Mouse (Mus musculus) limb, embryonic 14.5 days (tissue): Measurements from ENCODE around the gene Scimp. TPM values are rescaled to one million over a fixed set of nuclear protein-coding genes. Genes with fewer than 3 reads are reported as not detected.
"Not testable (repeated sequence)": the region's sequence is repeated elsewhere in the genome, so short reads cannot be mapped to it uniquely, and the experiment has no call there.

Experiments used
- ATAC-seq: fragments of 200-750 bp; cut with Nextera tagmentation; 2 replicates; pipeline ENCODE4 v1.8.0; 2017; ENCODE audit warnings: low read depth, moderate number of reproducible peaks, moderate TSS enrichment; ENCODE audit not compliant: low FRiP score
- DNase-seq: peaks from one replicate; pipeline ENCODE4 v3.0.0-alpha.2; 2015; ENCODE audit warnings: low spot score
- H3K27ac ChIP-seq: fragments of 300-500 bp; sonication (generic); replicated peaks from 2 replicates; pipeline ENCODE4 v1.5.1; 2014; ENCODE audit warnings: low read depth, mild to moderate bottlenecking, low read length, moderate library complexity, mixed read lengths
- H3K27me3 ChIP-seq: fragments of 300-500 bp; sonication (generic); 2 replicates; pipeline ENCODE4 v1.6.1; 2014; ENCODE audit warnings: low read length, mixed read lengths; ENCODE audit not compliant: control insufficient read depth, insufficient read depth
- H3K36me3 ChIP-seq: fragments of 300-500 bp; sonication (generic); 2 replicates; pipeline ENCODE4 v1.6.1; 2014; ENCODE audit warnings: mild to moderate bottlenecking, low read length, moderate library complexity, mixed read lengths; ENCODE audit not compliant: control insufficient read depth, insufficient read depth
- H3K4me1 ChIP-seq: fragments of 300-500 bp; sonication (generic); 2 replicates; pipeline ENCODE4 v1.6.1; 2014; ENCODE audit warnings: antibody characterized with exemption, low read length, mixed read lengths; ENCODE audit not compliant: control insufficient read depth, insufficient read depth
- H3K4me2 ChIP-seq: fragments of 300-500 bp; sonication (generic); replicated peaks from 2 replicates; pipeline ENCODE4 v1.6.1; 2014; ENCODE audit warnings: low read depth, mild to moderate bottlenecking, low read length, moderate library complexity; ENCODE audit not compliant: severe bottlenecking
- H3K4me3 ChIP-seq: fragments of 300-500 bp; sonication (generic); replicated peaks from 2 replicates; pipeline ENCODE4 v1.5.1; 2014; ENCODE audit warnings: low read length
- H3K9ac ChIP-seq: fragments of 300-500 bp; sonication (generic); 2 replicates; pipeline ENCODE4 v1.6.1; 2014; ENCODE audit warnings: mild to moderate bottlenecking, low read depth, low read length, moderate library complexity; ENCODE audit not compliant: severe bottlenecking
- H3K9me3 ChIP-seq: fragments of 300-500 bp; sonication (generic); 2 replicates; pipeline ENCODE4 v1.6.1; 2016; ENCODE audit warnings: low read length; ENCODE audit not compliant: control insufficient read depth
- POLR2A ChIP-seq: fragments of 200-500 bp; IDR thresholded peaks from 2 replicates; pipeline ENCODE4 v1.8.0; 2012; ENCODE audit warnings: inconsistent platforms, mild to moderate bottlenecking, moderate library complexity, borderline replicate concordance; ENCODE audit not compliant: insufficient read depth, insufficient read length; ENCODE audit errors: extremely low read depth
- WGBS: fragments of 180-500 bp; shearing (Covaris S2); extraction: QIAGEN DNeasy Blood & Tissue Kit; methylation state at CpG from one replicate; pipeline ENCODE4 v1.1.7; 2014; 5-methylcytosine and 5-hydroxymethylcytosine counted together
- polyA plus RNA-seq, 2 experiments: library from polyadenylated mRNA; depleted of rRNA in 1 of 2; stranded (reverse) in 1 of 2; unstranded in 1 of 2; fragments of >200 nt; fragmentation: Nextera tagmentation in 1 of 2; extraction: Ambion mirVana in 1 of 2; gene quantifications; 2 replicates each; pipeline versions ENCODE4 v1.2.1 to v1.2.3; 2012 to 2014

Gene Scimp
- polyA plus RNA-seq, 2 experiments = 0.05 to 0.40 TPM

- no peak for TF ChIP-seq POLR2A
- 85% methylated on average over 10 of the region's 10 CpGs for WGBS
- ATAC-seq = no peak
- H3K9me3 ChIP-seq = no peaks in the 10 kb centered on the region
- no peaks in the 10 kb centered on the region for H3K4me1 ChIP-seq
- no peak overlapping the region for H3K4me3 ChIP-seq
- no peak overlapping the region for H3K4me2 ChIP-seq
- no peaks in the 10 kb centered on the region for H3K27me3 ChIP-seq
- DNase-seq = no peak
- H3K36me3 ChIP-seq = no peaks in the 10 kb centered on the region
- no peak overlapping the region for H3K9ac ChIP-seq
- no peak overlapping the region for H3K27ac ChIP-seq
Measured at GRCm38 (mm10) chr11:70788972-70789655, 23.3 kb downstream of the Scimp start.

- Histone ChIP-seq H3K27ac (no peak overlapping the region), H3K4me3 (no peak overlapping the region), H3K4me1 (no peaks in the 10 kb centered on the region), H3K27me3 (no peaks in the 10 kb centered on the region), H3K36me3 (no peaks in the 10 kb centered on the region), H3K9me3 (no peaks in the 10 kb centered on the region), H3K9ac (no peak overlapping the region), H3K4me2 (no peak overlapping the region)
- 61% methylated on average over 11 of the region's 11 CpGs for WGBS
- TF ChIP-seq POLR2A = no peak
- no peak for DNase-seq
- ATAC-seq = no peak
Measured at GRCm38 (mm10) chr11:70787052-70787451, 25.3 kb downstream of the Scimp start.

GRCm38 (mm10) chr11:70785908-70786307, 26.5 kb downstream of the Scimp start:
- Histone ChIP-seq H3K9ac (no peak overlapping the region), H3K4me1 (no peaks in the 10 kb centered on the region), H3K36me3 (no peaks in the 10 kb centered on the region), H3K4me2 (no peak overlapping the region), H3K27ac (no peak overlapping the region), H3K27me3 (no peaks in the 10 kb centered on the region), H3K4me3 (no peak overlapping the region), H3K9me3 (no peaks in the 10 kb centered on the region)
- TF ChIP-seq POLR2A = no peak
- WGBS = 73% methylated on average over 2 of the region's 2 CpGs
- DNase-seq (no peak), ATAC-seq (no peak)

DNA sequence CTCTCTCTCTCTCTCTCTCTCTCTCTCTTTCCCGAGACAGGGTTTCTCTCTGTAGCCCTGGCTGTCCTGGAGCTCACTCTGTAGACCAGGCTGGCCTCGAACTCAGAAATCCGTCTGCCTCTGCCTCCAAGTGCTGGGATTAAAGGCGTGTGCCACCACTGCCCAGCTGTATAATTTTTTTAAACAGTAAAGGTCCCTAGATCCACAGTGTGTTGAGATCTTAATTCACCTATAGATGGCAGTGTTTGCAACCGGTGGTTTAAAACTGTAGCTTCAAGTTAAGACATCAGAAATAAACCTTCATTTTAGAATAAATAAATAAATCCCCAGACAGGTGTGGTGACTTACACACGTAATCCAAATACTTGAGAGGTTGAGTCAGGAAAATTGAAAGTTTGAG, 34.3 kb downstream of the Scimp start:
- WGBS = 34% methylated on average over 6 of the region's 6 CpGs
- not testable (repeated sequence) for H3K9ac ChIP-seq, H3K4me2 ChIP-seq, H3K27ac ChIP-seq, H3K27me3 ChIP-seq, ATAC-seq, H3K4me1 ChIP-seq, H3K9me3 ChIP-seq, H3K4me3 ChIP-seq, H3K36me3 ChIP-seq
- DNase-seq = peak; percentile 74

GRCm38 (mm10) chr11:70777634-70778033, 34.8 kb downstream of the Scimp start:
- no peak for TF ChIP-seq POLR2A
- WGBS = 68% methylated on average over 6 of the region's 6 CpGs
- Histone ChIP-seq H3K27me3 (no peaks in the 10 kb centered on the region), H3K36me3 (peaks cover 4% of the 10 kb centered on the region; the same call in 1 of the 2 replicates), H3K9me3 (no peaks in the 10 kb centered on the region), H3K9ac (no peak overlapping the region), H3K4me1 (no peaks in the 10 kb centered on the region), H3K27ac (no peak overlapping the region), H3K4me3 (no peak overlapping the region), H3K4me2 (no peak overlapping the region)
- no peak for DNase-seq
- no peak for ATAC-seq
